ENCODE assay signal across 8 mouse cellular contexts in genomic region chr9:47440128-47440527, GRCm38 (mm10).
DNase-seq lines count a peak whose midpoint lies in the region; ATAC-seq and TF ChIP-seq lines count a peak whose summit lies in the region.

No protein-coding gene starts in this region.

- no peak overlapping the region for H3K27ac ChIP-seq in forebrain, postnatal 0 days (ENCODE audit: low read depth, low read length)

- no peaks in the 10 kb centered on the region for H3K9me3 ChIP-seq in forebrain, postnatal 0 days (ENCODE audit: low read length)

- peak overlapping the region; percentile 23; the same call in 1 of the 2 replicates for H3K4me3 ChIP-seq in forebrain, postnatal 0 days (ENCODE audit: low read depth, low read length)

- peak; percentile 82 for ATAC-seq in forebrain, postnatal 0 days

- TF ChIP-seq CTCF in forebrain, postnatal 0 days (IDR thresholded peaks at IDR 0.05; ENCODE audit: low read depth): peak; percentile 70

- H3K9ac ChIP-seq in forebrain, postnatal 0 days: peak overlapping the region; percentile 26

- no peaks in the 10 kb centered on the region for H3K27me3 ChIP-seq in forebrain, postnatal 0 days (ENCODE audit: insufficient read depth, low read length)

- 12% methylated on average over 6 of the region's 6 CpGs for WGBS in forebrain, postnatal 0 days

- H3K4me1 ChIP-seq in forebrain, postnatal 0 days (ENCODE audit: insufficient read depth): peaks cover 6% of the 10 kb centered on the region; the same call in 1 of the 2 replicates

- DNase-seq in heart, adult 11 months: peak; percentile 48
- no peak for DNase-seq in heart, postnatal 4 days
- peak; percentile 20 for DNase-seq in Muller cell, postnatal 12 days (ENCODE audit: inconsistent ontology term)
- peak; percentile 74 for DNase-seq in forebrain, postnatal 0 days
- peak; percentile 30 for DNase-seq in lung, postnatal 10 days
- DNase-seq in ovary, adult 18-20 months (ENCODE audit: low spot score): no peak
- no peak for DNase-seq in kidney, postnatal 25 days
- no peak for DNase-seq in natural killer cell, adult 2 months (ENCODE audit: low spot score in 2 of 2)

- H3K4me2 ChIP-seq in forebrain, postnatal 0 days (ENCODE audit: low read depth): peak overlapping the region; percentile 45

- H3K36me3 ChIP-seq in forebrain, postnatal 0 days (ENCODE audit: insufficient read depth): no peaks in the 10 kb centered on the region

Comparison
In these comparisons a context has a peak if more than half of its experiments do, and no peak if none do; other contexts are left out.
1. DNase-seq: peak in heart, adult 11 months (single experiment), Muller cell, postnatal 12 days (single experiment), forebrain, postnatal 0 days (single experiment) and lung, postnatal 10 days (single experiment); none in heart, postnatal 4 days (single experiment), ovary, adult 18-20 months (single experiment), kidney, postnatal 25 days (0 of 2) and natural killer cell, adult 2 months (0 of 2).